8 mouse cellular contexts compared by ENCODE assay signal in genomic region chr10:43022190-43022761, GRCm38 (mm10).
DNase-seq lines count a peak whose midpoint lies in the region; TF ChIP-seq lines count a peak whose summit lies in the region.

No protein-coding gene starts in this region.

- peak; percentile 12 for DNase-seq in kidney, postnatal 10 days
- no peak for DNase-seq in kidney, postnatal 14 days
- DNase-seq in embryo, embryonic 9.5 days (ENCODE audit: extremely low spot score) = peak; percentile 47
- no peak for DNase-seq in limb, embryonic 10.5 days (ENCODE audit: low spot score)
- no peak for DNase-seq in spleen, adult 18-20 months
- no peak for DNase-seq in spleen, postnatal 10 days (ENCODE audit: low spot score in 2 of 2)
- no peak for DNase-seq in adrenal gland, postnatal 14 days

- H3K4me1 ChIP-seq in limb, embryonic 10.5 days = peaks cover 29% of the 10 kb centered on the region
- peaks cover 25% of the 10 kb centered on the region for H3K4me1 ChIP-seq in olfactory bulb, adult 2 months (ENCODE audit: control insufficient read depth, insufficient read depth, low read length)

- TF ChIP-seq CTCF in olfactory bulb, adult 2 months (IDR thresholded peaks at IDR 0.05; ENCODE audit: insufficient read depth, low read depth, low read length) = no peak

- peaks cover 78% of the 10 kb centered on the region for H3K27me3 ChIP-seq in limb, embryonic 10.5 days (ENCODE audit: low read depth, poor library complexity, severe bottlenecking)

- peaks cover 3% of the 10 kb centered on the region; the same call in 1 of the 2 replicates for H3K36me3 ChIP-seq in limb, embryonic 10.5 days

- 3% methylated on average over 29 of the region's 29 CpGs for whole genome bisulfite sequencing in limb, embryonic 10.5 days
- WGBS in olfactory bulb, adult 2 months = 47% methylated on average over 29 of the region's 29 CpGs

- H3K9me3 ChIP-seq in limb, embryonic 10.5 days (replicated peaks) = no peaks in the 10 kb centered on the region

- peak overlapping the region; percentile 69 for H3K4me3 ChIP-seq in limb, embryonic 10.5 days
- H3K4me3 ChIP-seq in olfactory bulb, adult 2 months (ENCODE audit: insufficient read depth, low read depth, low read length) = peak overlapping the region; percentile 47

- TF ChIP-seq POLR2A in olfactory bulb, adult 2 months (IDR thresholded peaks at IDR 0.05; ENCODE audit: insufficient read depth, low read depth, low read length) = no peak

- peak overlapping the region; percentile 77; the same call in 1 of the 2 replicates for H3K27ac ChIP-seq in limb, embryonic 10.5 days
- H3K27ac ChIP-seq in olfactory bulb, adult 2 months (ENCODE audit: insufficient read depth, low read depth, low read length) = no peak overlapping the region

Comparison
In these comparisons a context has a peak if more than half of its experiments do, and no peak if none do; other contexts are left out.
1. DNase-seq: peak in kidney, postnatal 10 days (single experiment) and embryo, embryonic 9.5 days (single experiment); none in kidney, postnatal 14 days (single experiment), limb, embryonic 10.5 days (single experiment), spleen, adult 18-20 months (0 of 2), spleen, postnatal 10 days (0 of 2) and adrenal gland, postnatal 14 days (single experiment).